Mouse (Mus musculus) left cerebral cortex, postnatal 10 days (tissue): Measurements from ENCODE around the gene Pik3r1. TPM values are rescaled to one million over a fixed set of nuclear protein-coding genes. Genes with fewer than 3 reads are reported as not detected.
A peak's percentile ranks its signal among the peaks of the same experiment; 100 is the strongest.

Experiments used
- DNase-seq, 2 experiments: peaks; one replicate each; pipeline ENCODE4 v3.0.0; 2021 to 2022; ENCODE audit warnings: low spot score in 2 of 2, mixed read lengths in 1 of 2; ENCODE audit errors: extremely low spot score in 1 of 2
- intact Hi-C: fragments of 180-260 bp; cut with DNase I; formaldehyde crosslinking; loops from one replicate; pipeline ENCODE4 v1.15.1; 2025
- total RNA-seq, 2 experiments: library from RNA; stranded (reverse); gene quantifications; 2 replicates each; pipeline ENCODE4 v1.2.3; 2021

Pik3r1 gene
- total RNA-seq, 2 experiments from 2014 or later, result 142 to 147 TPM

- intact Hi-C loops, result no loop called here
- no peak for DNase-seq
Observed at GRCm38 (mm10) chr13:101652131-101652530, 115.9 kb downstream of the Pik3r1 start.

GRCm38 (mm10) chr13:101641632-101642031, 126.4 kb downstream of the Pik3r1 start:
- intact Hi-C loops, result no loop called here
- no peak for DNase-seq

- intact Hi-C loops, result no loop called here
- no peak for DNase-seq
Observed at GRCm38 (mm10) chr13:101635837-101636236, 132.2 kb downstream of the Pik3r1 start.

DNA sequence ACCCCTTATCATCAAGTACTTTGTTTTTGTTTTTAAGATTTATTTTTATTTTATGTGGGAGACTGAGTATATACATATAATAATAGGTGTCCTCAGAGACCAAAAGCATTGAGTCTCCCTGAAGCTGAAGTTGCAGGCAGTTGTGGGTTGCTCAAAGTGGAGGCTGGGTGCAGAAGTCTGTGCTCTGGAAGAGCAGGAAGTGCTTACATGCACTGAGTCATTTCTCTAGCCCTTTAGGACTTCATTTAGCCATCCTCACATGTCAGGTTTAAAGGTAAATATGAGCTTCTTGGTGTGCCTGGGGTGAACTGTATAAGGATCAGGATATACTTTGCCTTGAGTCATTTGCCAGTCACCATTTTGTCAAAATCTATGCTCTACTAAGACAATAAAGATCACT, 133.6 kb downstream of the Pik3r1 start:
- DNase-seq, result no peak
- intact Hi-C loops, result no loop called here

GRCm38 (mm10) chr13:101633620-101634019, 134.4 kb downstream of the Pik3r1 start:
- DNase-seq, result no peak
- intact Hi-C loops, result no loop called here

DNA sequence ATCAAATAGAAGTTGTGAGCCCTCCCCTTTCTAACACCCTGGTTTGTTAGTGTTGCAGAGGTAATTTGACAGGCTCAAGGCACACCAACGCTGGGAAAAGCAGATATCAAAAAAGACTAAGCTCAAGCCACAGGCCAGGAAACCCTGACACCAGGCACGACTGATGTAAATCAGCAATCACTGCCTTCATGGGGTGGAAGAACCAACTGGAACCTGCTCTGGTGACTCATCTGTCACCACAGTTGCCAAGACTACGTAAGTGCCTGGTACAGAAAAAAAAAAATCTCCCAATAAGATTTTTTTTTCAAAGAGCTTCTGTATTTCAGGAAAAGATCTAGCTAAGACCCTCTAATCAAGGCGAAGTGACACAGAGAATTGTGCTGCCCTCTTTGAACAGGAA, 135.2 kb downstream of the Pik3r1 start:
- DNase-seq, result no peak
- intact Hi-C loops, result no loop called here

DNA sequence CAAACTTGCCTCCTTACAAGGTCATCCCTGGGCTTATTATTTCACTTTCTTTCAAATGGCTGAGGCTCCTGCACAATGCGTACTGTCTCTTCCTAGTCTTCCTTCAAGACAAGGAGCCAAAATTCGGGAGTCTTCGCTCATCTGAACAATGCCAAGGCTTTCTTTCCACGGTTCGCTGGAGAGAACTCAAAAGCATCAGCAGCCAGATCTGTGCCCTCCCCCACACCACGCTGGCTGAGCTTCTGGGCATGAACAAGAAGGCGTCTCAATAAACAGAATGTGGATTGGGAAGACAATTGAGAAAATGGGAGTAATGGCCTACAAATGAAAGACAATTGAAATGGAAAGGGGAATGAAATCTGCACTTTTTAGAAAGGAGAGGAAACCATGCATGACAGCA, 136.5 kb downstream of the Pik3r1 start:
- DNase-seq, result peak in 1 of 2 experiments; percentile 7
- intact Hi-C loops, result no loop called here
